Mouse (Mus musculus) megakaryocyte, embryonic 14.5 days (primary cell): ENCODE measurements around the gene Ofcc1.

Source experiments
- FLI1 ChIP-seq: IDR thresholded peaks from 2 replicates; pipeline ENCODE4 v1.6.1; 2012; ENCODE audit warnings: low read length, inconsistent platforms, mixed read lengths
- GATA1 ChIP-seq: IDR thresholded peaks from 3 replicates; pipeline ENCODE4 v1.6.1; 2012; ENCODE audit warnings: mixed read lengths, low read length, inconsistent platforms, borderline replicate concordance

GRCm38 (mm10) chr13:40061281-40061680 is 300.0 kb downstream of the Ofcc1 start:
- TF ChIP-seq GATA1 (no peak), FLI1 (no peak)
